Mouse (Mus musculus) liver, postnatal 0 days (tissue): ENCODE measurements at regions not wholly inside any gene's neighbourhood (a gene's known extent, or its start where the extent isn't known, plus 50 kb on each side); places are given as distances from the start of the nearest gene placed in this dataset.

Experiments
- CTCF ChIP-seq: sonication (generic); IDR thresholded peaks from 2 replicates; pipeline ENCODE4 v1.5.1; 2016; ENCODE audit warnings: antibody characterized with exemption, low read depth
- EP300 ChIP-seq: IDR thresholded peaks from 2 replicates; pipeline ENCODE4 v1.6.1; 2016; ENCODE audit warnings: antibody characterized with exemption, low read depth, mild to moderate bottlenecking

- TF ChIP-seq EP300 = no peak
- no peak for TF ChIP-seq CTCF
Measured at GRCm38 (mm10) chr15:87386513-87386983, 157.6 kb upstream of the Fam19a5 start.
